Mouse (Mus musculus) hindbrain, embryonic 16.5 days (tissue): ENCODE results near the gene Cyp17a1. TPM values are rescaled to one million over a fixed set of nuclear protein-coding genes. Genes with fewer than 3 reads are reported as not detected.
A peak's percentile ranks its signal among the peaks of the same experiment; 100 is the strongest.

ENCODE experiments used
- ATAC-seq: fragments of 200-750 bp; cut with Nextera tagmentation; 2 replicates; pipeline ENCODE4 v1.8.0; 2017; ENCODE audit warnings: moderate TSS enrichment, moderate library complexity
- H3K27ac ChIP-seq: fragments of 300-500 bp; sonication (generic); 2 replicates; pipeline ENCODE4 v1.5.1; 2014; ENCODE audit warnings: low read depth, mild to moderate bottlenecking, control low read depth, low read length, moderate library complexity
- H3K27me3 ChIP-seq: fragments of 300-500 bp; sonication (generic); replicated peaks from 2 replicates; pipeline ENCODE4 v1.6.1; 2014; ENCODE audit warnings: low read length; ENCODE audit not compliant: control insufficient read depth, insufficient read depth
- H3K36me3 ChIP-seq: fragments of 300-500 bp; sonication (generic); 2 replicates; pipeline ENCODE4 v1.6.1; 2014; ENCODE audit warnings: mild to moderate bottlenecking, low read length, moderate library complexity, mixed read lengths; ENCODE audit not compliant: control insufficient read depth, insufficient read depth
- H3K4me1 ChIP-seq: fragments of 300-500 bp; sonication (generic); 2 replicates; pipeline ENCODE4 v1.6.1; 2014; ENCODE audit warnings: low read depth, low read length; ENCODE audit not compliant: control insufficient read depth, insufficient read depth
- H3K4me2 ChIP-seq: fragments of 300-500 bp; sonication (generic); 2 replicates; pipeline ENCODE4 v1.6.1; 2014; ENCODE audit warnings: mild to moderate bottlenecking, low read length, control low read depth, moderate library complexity
- H3K4me3 ChIP-seq: fragments of 300-500 bp; sonication (generic); 2 replicates; pipeline ENCODE4 v1.5.1; 2014; ENCODE audit warnings: mild to moderate bottlenecking, low read length, control low read depth, moderate library complexity
- H3K9ac ChIP-seq: fragments of 300-500 bp; sonication (generic); 2 replicates; pipeline ENCODE4 v1.6.1; 2014; ENCODE audit warnings: low read depth, mild to moderate bottlenecking, control low read depth, low read length, moderate library complexity
- H3K9me3 ChIP-seq: fragments of 300-500 bp; sonication (generic); 2 replicates; pipeline ENCODE4 v1.6.1; 2014; ENCODE audit warnings: mild to moderate bottlenecking, low read length, moderate library complexity; ENCODE audit not compliant: control insufficient read depth
- WGBS: fragments of 180-500 bp; shearing (Covaris S2); extraction: QIAGEN DNeasy Blood & Tissue Kit; methylation state at CpG from one replicate; pipeline ENCODE4 v1.1.7; 2014; 5-methylcytosine and 5-hydroxymethylcytosine counted together
- polyA plus RNA-seq: library from polyadenylated mRNA; unstranded; fragments of >200 nt; fragmentation: Nextera tagmentation; extraction: Ambion mirVana; gene quantifications from 2 replicates; pipeline ENCODE4 v1.2.1, GENCODE M21; 2015

Cyp17a1 gene
- not detected in 2 replicates for polyA plus RNA-seq

DNA sequence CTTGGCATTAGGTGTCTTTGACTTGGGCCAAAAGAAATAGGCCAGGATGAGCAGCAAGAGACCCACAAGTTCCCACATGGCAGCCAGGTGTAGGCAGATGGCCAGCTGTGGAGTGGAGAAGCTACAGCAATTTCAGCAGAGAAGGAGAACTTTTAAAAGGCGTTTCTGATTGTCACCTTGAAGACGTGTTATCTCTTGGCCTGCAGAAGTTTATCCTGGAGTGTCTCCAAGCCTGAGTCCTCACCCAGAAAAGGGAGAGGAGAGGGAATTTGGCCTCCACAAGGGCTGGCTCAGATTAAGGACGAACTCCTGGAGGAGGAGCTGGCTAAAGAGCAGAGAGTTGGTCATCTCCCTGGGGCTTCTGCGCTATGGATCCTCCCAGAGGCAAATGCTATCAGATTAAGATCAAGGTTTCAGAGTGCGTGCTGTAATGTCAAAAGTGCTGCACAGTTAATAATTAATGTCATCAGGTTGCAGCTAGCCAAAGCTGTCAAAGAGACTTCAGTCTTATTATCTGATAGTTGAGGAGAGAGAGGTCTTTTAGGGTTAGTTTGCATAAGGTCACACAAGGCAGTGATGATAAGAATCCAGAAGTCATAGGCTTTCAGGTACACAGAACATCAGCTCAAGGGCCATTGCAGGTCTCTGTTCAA lies at the start of gene Cyp17a1:
Gene Cyp17a1, minus strand, starts transcription at position 407 of the 653 bp plus-strand sequence.
- no peak within 1 kb of the TSS for H3K9ac ChIP-seq
- H3K9me3 ChIP-seq, result no peaks in the 10 kb centered on the region
- H3K36me3 ChIP-seq, result no peaks in the 10 kb centered on the region
- H3K4me2 ChIP-seq, result no peak within 1 kb of the TSS
- H3K27ac ChIP-seq, result no peak within 1 kb of the TSS
- no peaks in the 10 kb centered on the region for H3K4me1 ChIP-seq
- 0 out of 2 replicates have a peak, but pooled peaks cover 3% of the 10 kb centered on the region for H3K27me3 ChIP-seq
- WGBS, result 63% methylated on average over 5 of the region's 5 CpGs
- no peak within 1 kb of the TSS for H3K4me3 ChIP-seq
- no peak for ATAC-seq

DNA sequence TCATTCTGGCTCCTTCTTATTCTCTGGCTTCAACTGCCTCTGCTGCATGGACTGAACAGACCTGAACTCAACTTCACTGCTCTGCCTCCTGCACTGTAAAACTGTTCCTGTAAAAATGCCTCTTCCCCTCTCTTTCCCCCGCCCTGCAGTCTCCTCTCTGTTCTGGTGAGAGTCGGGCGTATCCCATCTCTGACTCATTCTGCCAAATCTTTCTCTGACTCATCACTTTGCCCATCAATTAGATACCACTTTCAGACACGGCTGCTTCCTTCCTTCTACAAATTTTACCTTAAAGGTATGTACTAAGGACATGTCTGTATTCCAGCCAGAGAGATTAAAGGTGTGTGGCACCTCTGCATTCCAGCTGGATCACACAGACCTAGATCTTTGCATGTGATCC lies 45.2 kb upstream of the Cyp17a1 start:
- ATAC-seq, result no peak
- Histone ChIP-seq H3K27ac (no peak overlapping the region), H3K9me3 (no peaks in the 10 kb centered on the region; the same call in 1 of the 2 replicates), H3K27me3 (no peaks in the 10 kb centered on the region), H3K36me3 (peaks cover 4% of the 10 kb centered on the region; the same call in 1 of the 2 replicates), H3K4me1 (no peaks in the 10 kb centered on the region), H3K4me2 (no peak overlapping the region), H3K9ac (no peak overlapping the region), H3K4me3 (no peak overlapping the region)
- WGBS, result 88% methylated on average over 4 of the region's 4 CpGs

DNA sequence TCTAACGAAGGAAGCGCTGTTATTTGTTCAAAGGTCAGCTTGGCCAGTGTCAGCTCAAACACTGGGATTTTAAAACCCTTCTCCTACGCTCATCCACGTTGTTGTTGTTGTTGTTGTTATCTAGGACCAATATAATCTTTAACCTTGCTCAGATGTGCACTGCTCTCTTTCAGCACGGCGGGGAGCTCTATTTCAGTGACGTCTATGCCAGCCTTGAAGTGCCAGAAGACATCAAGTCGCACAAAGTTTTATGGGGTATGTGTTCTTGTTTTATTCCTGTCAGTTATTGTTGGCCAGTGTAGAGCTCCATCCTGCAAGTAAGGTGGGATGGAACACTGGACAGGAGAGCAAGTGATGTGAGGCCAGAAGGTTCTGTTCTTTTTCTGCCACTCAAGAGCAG lies 42.0 kb upstream of the Cyp17a1 start:
- ATAC-seq, result no peak
- no peak overlapping the region for H3K9ac ChIP-seq
- no peak overlapping the region for H3K4me3 ChIP-seq
- H3K9me3 ChIP-seq, result no peaks in the 10 kb centered on the region; the same call in 1 of the 2 replicates
- no peak overlapping the region for H3K4me2 ChIP-seq
- peaks cover 4% of the 10 kb centered on the region; the same call in 1 of the 2 replicates for H3K36me3 ChIP-seq
- H3K27ac ChIP-seq, result no peak overlapping the region
- no peaks in the 10 kb centered on the region for H3K4me1 ChIP-seq
- 91% methylated on average over 8 of the region's 8 CpGs for WGBS
- no peaks in the 10 kb centered on the region for H3K27me3 ChIP-seq

DNA sequence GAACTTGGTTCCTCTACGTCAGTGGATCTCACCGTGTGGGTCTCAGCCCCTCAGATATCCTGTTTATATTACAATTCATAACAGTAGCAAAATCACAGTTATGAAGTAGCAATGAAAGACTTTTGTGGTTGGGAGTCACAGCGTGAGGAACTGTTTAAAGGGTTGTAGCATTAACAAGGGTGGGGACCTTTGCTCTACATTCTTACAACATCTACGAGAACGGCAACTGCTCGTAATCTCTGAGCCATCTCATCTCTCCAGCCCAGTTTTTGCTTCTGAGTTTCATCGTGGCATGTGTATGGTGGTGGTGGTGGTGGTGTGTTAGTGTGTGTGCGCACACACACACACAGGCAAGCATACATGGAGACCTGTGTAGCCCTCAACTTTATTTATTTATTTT lies 41.3 kb upstream of the Cyp17a1 start:
- H3K27me3 ChIP-seq, result no peaks in the 10 kb centered on the region
- no peaks in the 10 kb centered on the region for H3K4me1 ChIP-seq
- H3K9me3 ChIP-seq, result no peaks in the 10 kb centered on the region; the same call in 1 of the 2 replicates
- no peak overlapping the region for H3K27ac ChIP-seq
- ATAC-seq, result no peak
- WGBS, result 91% methylated on average over 8 of the region's 8 CpGs
- H3K4me3 ChIP-seq, result no peak overlapping the region
- no peak overlapping the region for H3K9ac ChIP-seq
- no peak overlapping the region for H3K4me2 ChIP-seq
- H3K36me3 ChIP-seq, result peaks cover 4% of the 10 kb centered on the region; the same call in 1 of the 2 replicates

DNA sequence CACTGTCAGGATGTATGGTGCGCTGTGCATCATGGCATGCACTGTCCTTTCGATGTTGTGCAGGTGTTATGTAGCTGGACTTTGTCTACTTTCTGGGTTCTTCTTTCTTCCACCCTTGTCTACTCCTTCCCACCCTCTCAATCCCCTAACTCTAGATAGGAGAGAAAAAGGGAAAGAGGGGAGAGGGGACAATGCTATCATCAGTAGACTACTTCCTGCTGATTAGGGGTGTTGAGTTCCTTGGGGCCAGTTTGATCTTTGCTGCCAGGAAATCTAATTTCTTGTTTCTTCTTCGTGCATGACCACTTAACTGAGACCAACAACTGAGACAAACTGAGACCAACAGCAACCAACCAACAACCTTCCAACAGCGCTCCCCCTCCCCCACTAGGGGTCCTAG lies 37.6 kb upstream of the Cyp17a1 start:
- no peak for ATAC-seq
- H3K9me3 ChIP-seq, result no peaks in the 10 kb centered on the region
- no peak overlapping the region for H3K9ac ChIP-seq
- 88% methylated on average over 4 of the region's 4 CpGs for WGBS
- H3K27ac ChIP-seq, result no peak overlapping the region
- no peak overlapping the region for H3K4me3 ChIP-seq
- H3K36me3 ChIP-seq, result no peaks in the 10 kb centered on the region
- H3K4me2 ChIP-seq, result no peak overlapping the region
- H3K27me3 ChIP-seq, result no peaks in the 10 kb centered on the region
- H3K4me1 ChIP-seq, result peaks cover 6% of the 10 kb centered on the region

DNA sequence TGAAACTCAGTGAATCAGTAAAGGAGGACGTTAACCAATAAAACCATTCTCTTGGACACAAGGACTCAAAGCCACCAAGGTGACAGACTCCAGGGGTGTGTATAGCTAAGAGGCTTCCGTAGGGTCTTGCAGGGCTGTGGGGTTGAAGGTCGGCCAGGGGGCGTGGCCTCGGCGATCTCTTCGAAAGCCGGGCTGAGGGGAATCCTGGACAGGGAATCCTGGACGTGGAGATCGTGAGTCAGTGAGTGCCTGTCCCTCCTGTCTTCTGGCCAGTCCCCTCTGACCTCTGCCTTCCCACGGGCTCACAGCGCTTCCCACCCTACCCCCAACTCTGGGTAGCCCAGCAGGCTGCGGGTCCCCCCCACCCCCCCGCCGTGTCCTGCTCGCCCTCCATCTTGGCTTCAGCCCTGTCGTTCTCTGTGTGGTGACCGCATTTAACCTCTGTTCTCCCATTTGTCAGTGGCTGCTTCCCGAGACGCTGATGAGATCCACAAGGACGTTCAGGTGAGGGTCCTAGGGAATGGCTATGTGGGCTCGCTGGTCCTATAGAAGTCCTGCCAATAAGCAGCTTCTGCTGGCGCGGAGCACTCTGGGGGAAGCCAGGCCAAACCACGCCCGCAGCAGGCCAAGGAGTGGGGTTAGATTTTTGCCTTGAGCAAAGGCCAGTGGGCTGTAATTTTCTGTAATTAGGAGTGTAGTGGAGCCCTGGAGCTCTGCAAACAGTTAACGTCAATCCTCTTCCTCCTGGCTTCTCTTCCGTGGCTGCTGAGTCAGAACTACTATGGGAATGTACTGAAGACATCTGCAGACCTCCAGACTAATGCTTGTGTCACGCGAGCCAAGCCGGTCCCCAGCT lies 34.6 kb upstream of the Cyp17a1 start, which contains the start of gene As3mt:
Gene As3mt, plus strand, starts transcription at position 163 of the 856 bp plus-strand sequence.
- Histone ChIP-seq H3K9me3 (no peaks in the 10 kb centered on the region), H3K9ac (peak within 1 kb of the TSS; percentile 67), H3K36me3 (no peaks in the 10 kb centered on the region), H3K27ac (peak within 1 kb of the TSS; percentile 60), H3K4me2 (peak within 1 kb of the TSS; percentile 71), H3K27me3 (no peaks in the 10 kb centered on the region), H3K4me1 (peaks cover 6% of the 10 kb centered on the region), H3K4me3 (peak within 1 kb of the TSS; percentile 47)
- ATAC-seq, result peak; percentile 63
- WGBS, result 13% methylated on average over 31 of the region's 31 CpGs

DNA sequence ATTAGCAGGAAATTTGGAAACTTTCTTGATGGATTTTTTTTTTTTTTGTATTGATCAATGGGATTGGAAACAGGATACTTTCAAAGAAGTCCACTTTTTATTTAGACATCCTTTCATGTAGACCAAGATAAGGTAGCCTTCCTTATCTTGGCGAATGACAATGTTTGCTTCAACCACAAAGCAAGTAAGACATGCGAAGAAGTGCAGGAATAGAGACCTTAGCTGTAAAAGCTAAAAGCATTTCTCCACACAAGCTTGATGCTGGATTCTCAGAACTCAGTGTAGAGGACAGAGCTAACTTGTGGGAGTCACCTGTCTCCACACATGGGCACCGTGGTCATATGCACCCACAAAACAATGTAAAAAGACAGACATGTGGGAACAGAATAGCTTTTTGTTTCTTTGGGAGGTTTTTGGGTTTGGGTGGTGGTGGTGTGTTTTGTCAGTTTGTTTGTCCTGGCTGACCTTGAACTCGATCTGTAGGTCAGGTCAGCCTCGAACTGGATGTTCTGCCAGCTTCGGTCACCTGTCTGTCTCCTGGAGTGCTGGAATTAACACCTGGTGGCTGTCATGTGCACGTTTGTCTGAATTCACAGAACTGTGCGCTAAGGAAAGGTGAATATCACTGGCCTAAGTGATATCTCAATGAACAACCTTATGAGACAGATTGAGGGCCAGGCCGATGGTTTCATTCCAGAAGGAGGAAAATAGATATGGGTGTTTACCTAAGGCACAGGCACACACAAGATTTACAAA lies 33.7 kb upstream of the Cyp17a1 start:
- no peaks in the 10 kb centered on the region for H3K36me3 ChIP-seq
- H3K9me3 ChIP-seq, result no peaks in the 10 kb centered on the region
- no peak for ATAC-seq
- H3K4me3 ChIP-seq, result no peak overlapping the region; the same call in 1 of the 2 replicates
- 78% methylated on average over 9 of the region's 9 CpGs for WGBS
- no peaks in the 10 kb centered on the region for H3K27me3 ChIP-seq
- peaks cover 6% of the 10 kb centered on the region for H3K4me1 ChIP-seq
- H3K4me2 ChIP-seq, result peak overlapping the region; percentile 71
- H3K27ac ChIP-seq, result no peak overlapping the region
- H3K9ac ChIP-seq, result no peak overlapping the region

DNA sequence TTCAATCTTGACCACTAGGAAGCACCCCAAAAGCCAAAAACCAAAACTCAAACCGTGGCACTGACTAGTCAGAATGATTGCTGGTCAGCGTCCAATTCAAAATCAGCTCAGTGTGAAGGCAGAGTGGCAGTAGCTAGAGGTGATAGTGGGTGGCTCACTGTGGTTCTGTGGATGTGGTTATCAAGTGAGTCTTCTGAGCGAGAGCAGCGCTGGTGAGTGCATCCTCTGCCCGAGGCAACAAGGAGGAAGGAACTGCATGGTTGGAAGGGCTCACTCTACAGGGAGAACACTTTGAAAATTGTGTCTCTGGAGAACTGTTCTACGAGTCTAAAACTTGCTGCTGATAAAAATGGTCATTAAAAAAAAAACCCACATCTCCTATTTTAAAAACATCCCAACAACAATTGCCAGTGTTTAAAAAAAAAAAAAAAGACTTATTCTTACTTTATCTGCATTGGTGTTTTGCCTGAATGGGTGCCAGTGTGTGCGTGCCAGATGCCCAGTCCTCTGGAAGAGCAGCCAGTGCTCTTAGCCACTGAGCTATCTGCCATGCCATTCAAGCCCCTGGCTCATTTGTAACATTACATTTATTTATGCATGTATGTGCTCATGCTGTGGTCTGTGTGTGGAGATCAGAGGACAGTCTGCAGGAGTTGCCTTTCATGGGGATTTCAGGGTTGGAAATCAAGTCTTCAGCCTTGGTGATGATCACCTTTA lies 33.0 kb upstream of the Cyp17a1 start:
- Histone ChIP-seq H3K36me3 (no peaks in the 10 kb centered on the region), H3K4me1 (peaks cover 6% of the 10 kb centered on the region), H3K9me3 (no peaks in the 10 kb centered on the region), H3K4me2 (no peak overlapping the region), H3K27me3 (no peaks in the 10 kb centered on the region), H3K4me3 (no peak overlapping the region), H3K27ac (no peak overlapping the region), H3K9ac (no peak overlapping the region)
- 66% methylated on average over 7 of the region's 7 CpGs for WGBS
- no peak for ATAC-seq
